ENCODE assay signal across 25 mouse cellular contexts in genomic region chr9:20210812-20211211, GRCm38 (mm10). TPM values are rescaled to one million over a fixed set of nuclear protein-coding genes. Genes with fewer than 3 reads are reported as not detected.
"Had no signal": no experiment of that assay in that cellular context is flagged by ENCODE, and none has a peak within 500 bp of the region (broad histone marks: within the 10 kb centered on the region; RNA-seq: fewer than 3 reads in every experiment).

No protein-coding gene starts in this region.

- H3K36me3 ChIP-seq: neural tube, embryonic 13.5 days; neural tube, embryonic 15.5 days; stomach, embryonic 15.5 days had no signal

- H3K4me1 ChIP-seq: neural tube, embryonic 13.5 days; neural tube, embryonic 15.5 days; stomach, embryonic 15.5 days had no signal

- H3K9me3 ChIP-seq: stomach, embryonic 15.5 days had no signal

- H3K4me3 ChIP-seq: neural tube, embryonic 13.5 days; neural tube, embryonic 15.5 days; stomach, embryonic 15.5 days had no signal

- H3K27me3 ChIP-seq: neural tube, embryonic 13.5 days; neural tube, embryonic 15.5 days; stomach, embryonic 15.5 days had no signal

- H3K27ac ChIP-seq: neural tube, embryonic 13.5 days; neural tube, embryonic 15.5 days; stomach, embryonic 15.5 days; stomach, postnatal 0 days had no signal

- H3K9ac ChIP-seq: neural tube, embryonic 13.5 days; neural tube, embryonic 15.5 days; stomach, embryonic 15.5 days had no signal

- DNase-seq: retina, postnatal 1 day; right cerebral cortex, adult 18-20 months; right cerebral cortex, postnatal 14 days; right cerebral cortex, postnatal 25 days; right cerebral cortex, postnatal 4 days; spleen, adult 18-20 months; thymus, adult 18-20 months; thymus, adult 2 months; thymus, postnatal 14 days; thymus, postnatal 25 days; thymus, postnatal 36 days; thymus, postnatal 4 days had no signal

RNA-seq across cellular contexts. Expression of gene Olfr871, which starts 1.2 kb away (rescaled TPM):
- total RNA-seq: neutrophil, adult 5-6 weeks had no signal
- polyA plus RNA-seq: neural tube, embryonic 13.5 days; neural tube, embryonic 14.5 days; neural tube, embryonic 15.5 days; small intestine, adult 2 months; spleen, adult 2 months; stomach, embryonic 14.5 days; stomach, embryonic 15.5 days; stomach, embryonic 16.5 days; stomach, postnatal 0 days; testis, adult 2 months; thymus, adult 2 months; thymus, postnatal 0 days; urinary bladder, adult 2 months had no signal

RNA-seq across cellular contexts. Expression of gene Olfr872, which starts 26.1 kb away (rescaled TPM):
- total RNA-seq: neutrophil, adult 5-6 weeks had no signal
- polyA plus RNA-seq: neural tube, embryonic 13.5 days; neural tube, embryonic 14.5 days; neural tube, embryonic 15.5 days; small intestine, adult 2 months; spleen, adult 2 months; stomach, embryonic 14.5 days; stomach, embryonic 15.5 days; stomach, embryonic 16.5 days; stomach, postnatal 0 days; thymus, adult 2 months; thymus, postnatal 0 days; urinary bladder, adult 2 months had no signal

RNA-seq across cellular contexts. Expression of gene Olfr870, which starts 37.0 kb away (rescaled TPM):
- total RNA-seq: neutrophil, adult 5-6 weeks had no signal
- polyA plus RNA-seq: neural tube, embryonic 13.5 days; neural tube, embryonic 14.5 days; neural tube, embryonic 15.5 days; small intestine, adult 2 months; spleen, adult 2 months; stomach, embryonic 14.5 days; stomach, embryonic 15.5 days; stomach, embryonic 16.5 days; stomach, postnatal 0 days; testis, adult 2 months; thymus, adult 2 months; thymus, postnatal 0 days; urinary bladder, adult 2 months had no signal
